Mouse (Mus musculus) CD8-positive naive resting alpha-beta T cell, adult 57 days (primary cell): ENCODE measurements around the gene Gm3115. TPM values are rescaled to one million over a fixed set of nuclear protein-coding genes. Genes with fewer than 3 reads are reported as not detected.

Source experiments
- total RNA-seq: library from RNA; stranded (reverse); gene quantifications from one replicate; pipeline ENCODE4 v1.2.4, GENCODE M21; 2023

The Gm3115 gene
- not detected for total RNA-seq

GRCm38 (mm10) chr14:4083820-4084219, at the start of gene Gm3115:
Gene Gm3115, plus strand, starts transcription at chr14:4084120.

GRCm38 (mm10) chr14:4110426-4110825, 26.5 kb downstream of the Gm3115 start, which contains the start of gene Gm8108:
Gene Gm8108, plus strand, starts transcription at chr14:4110526.

Other genes with a start within 250 kb of the Gm3115 start
- not detected for gene Gm3033, start 237.9 kb upstream of the Gm3115 start, total RNA-seq
- gene Gm2916, start 199.9 kb upstream of the Gm3115 start, total RNA-seq, result not detected
- not detected for gene Gm3029, start 152.4 kb upstream of the Gm3115 start, total RNA-seq
- gene Gm3095, start 120.6 kb upstream of the Gm3115 start, total RNA-seq, result not detected
- not detected for gene Gm3099, start 85.7 kb upstream of the Gm3115 start, total RNA-seq
- not detected for gene Gm5796, start 60.2 kb upstream of the Gm3115 start, total RNA-seq
- gene Gm8108, start 26.4 kb downstream of the Gm3115 start, total RNA-seq, result not detected
- not detected for gene Gm3127, start 80.9 kb downstream of the Gm3115 start, total RNA-seq
- gene Gm2974, start 98.5 kb downstream of the Gm3115 start, total RNA-seq, result not detected
- gene Gm3138, start 165.5 kb downstream of the Gm3115 start, total RNA-seq, result not detected
- gene Gm3149, start 233.2 kb downstream of the Gm3115 start, total RNA-seq, result not detected